Comparison of ENCODE assay signal across 19 mouse cellular contexts in the genomic region with DNA sequence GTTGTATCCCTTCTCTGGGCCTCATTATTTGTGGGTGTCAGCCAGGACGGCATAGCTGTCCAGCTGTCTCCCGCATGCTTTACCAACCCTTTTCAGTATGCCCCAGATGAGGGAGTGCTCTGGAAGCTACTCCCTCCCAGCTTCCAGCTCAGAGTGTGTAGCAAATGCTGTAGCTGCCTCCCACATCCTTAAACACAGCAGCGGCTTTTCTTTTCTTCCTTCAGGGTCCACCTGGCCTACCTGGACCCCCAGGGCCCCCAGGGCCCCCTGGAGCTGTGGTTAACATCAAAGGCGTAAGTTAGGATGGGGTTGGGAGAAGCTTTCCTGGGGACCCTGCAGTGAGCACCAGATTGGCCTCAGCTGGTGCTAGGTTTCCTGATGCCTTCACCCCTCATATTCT.
DNase-seq lines count a peak whose midpoint lies in the region; ATAC-seq and TF ChIP-seq lines count a peak whose summit lies in the region.
"Had no signal": no experiment of that assay in that cellular context is flagged by ENCODE, and none has a peak within 500 bp of the region (broad histone marks: within the 10 kb centered on the region; RNA-seq: fewer than 3 reads in every experiment).

No protein-coding gene starts in this region.

- peak; percentile 14 for DNase-seq in gastrocnemius, adult 2 months
- DNase-seq in gastrocnemius, postnatal 36 days, result no peak
- no peak for DNase-seq in liver, adult 2 months (ENCODE audit: extremely low read depth, low read depth, low spot score)
- no peak for DNase-seq in liver, embryonic 11.5 days (ENCODE audit: low spot score)
- no peak for DNase-seq in urinary bladder, postnatal 25 days (ENCODE audit: low spot score)
- DNase-seq: adrenal gland, postnatal 36 days; cerebellum, adult 9-10 months; heart, postnatal 10 days; layer of hippocampus, postnatal 36 days; spleen, adult 18-20 months had no signal

- no peak for ATAC-seq in liver, embryonic 11.5 days (replicated peaks; ENCODE audit: low FRiP score)
- no peak for ATAC-seq in liver, embryonic 15.5 days (ENCODE audit: insufficient read depth)
- ATAC-seq in monocyte, adult 5-6 weeks (replicated peaks; ENCODE audit: insufficient number of reproducible peaks, low FRiP score, low TSS enrichment, poor library complexity, severe bottlenecking), result no peak
- ATAC-seq: forebrain, embryonic 13.5 days; inflammation-experienced regulatory T-cells, adult 6 months had no signal

- no peaks in the 10 kb centered on the region for H3K27me3 ChIP-seq in liver, adult 2 months (ENCODE audit: control insufficient read depth, insufficient read depth, low read length)
- H3K27me3 ChIP-seq in liver, embryonic 11.5 days (replicated peaks; ENCODE audit: control insufficient read depth, insufficient read depth, low read length), result no peaks in the 10 kb centered on the region
- H3K27me3 ChIP-seq in liver, embryonic 15.5 days, result no peaks in the 10 kb centered on the region
- H3K27me3 ChIP-seq: forebrain, embryonic 13.5 days; limb, embryonic 13.5 days; midbrain, embryonic 12.5 days had no signal

- intact Hi-C loops in gastrocnemius, adult 2 months (cut with DNase I), result loop anchor here (5.0 kb wide), 1 partner anchor 59 kb away; a partner anchor contains a TSS
- intact Hi-C loops in gastrocnemius, postnatal 36 days (cut with DNase I), result no loop called here

- H3K36me3 ChIP-seq in liver, adult 2 months (ENCODE audit: control insufficient read depth, insufficient read depth, low read length), result no peaks in the 10 kb centered on the region
- H3K36me3 ChIP-seq in liver, embryonic 11.5 days (ENCODE audit: control insufficient read depth, insufficient read depth, low read length), result no peaks in the 10 kb centered on the region
- no peaks in the 10 kb centered on the region for H3K36me3 ChIP-seq in liver, embryonic 15.5 days (replicated peaks)
- H3K36me3 ChIP-seq: G1E; hindbrain, embryonic 13.5 days; limb, embryonic 13.5 days; midbrain, embryonic 12.5 days had no signal

- peak overlapping the region; percentile 93 for H3K27ac ChIP-seq in gastrocnemius, adult 2 months
- peak overlapping the region; percentile 50; the same call in 1 of the 2 replicates for H3K27ac ChIP-seq in liver, adult 2 months (replicated peaks; ENCODE audit: insufficient read depth, low read depth, low read length)
- H3K27ac ChIP-seq in liver, embryonic 11.5 days (ENCODE audit: low read depth, low read length), result no peak overlapping the region
- H3K27ac ChIP-seq in liver, embryonic 15.5 days (replicated peaks), result peak overlapping the region; percentile 93
- H3K27ac ChIP-seq: forebrain, embryonic 13.5 days; heart, embryonic 10.5 days; hindbrain, embryonic 13.5 days; limb, embryonic 13.5 days; midbrain, embryonic 12.5 days had no signal

- TF ChIP-seq CTCF in gastrocnemius, adult 2 months (IDR thresholded peaks at IDR 0.05), result no peak
- no peak for TF ChIP-seq CTCF in liver, adult 2 months (IDR thresholded peaks at IDR 0.05; ENCODE audit: low read depth, low read length)

- no peak overlapping the region for H3K9ac ChIP-seq in liver, adult 2 months (ENCODE audit: low read depth, low read length)
- H3K9ac ChIP-seq in liver, embryonic 11.5 days (ENCODE audit: low read depth, low read length), result no peak overlapping the region
- no peak overlapping the region for H3K9ac ChIP-seq in liver, embryonic 15.5 days
- H3K9ac ChIP-seq: forebrain, embryonic 13.5 days; hindbrain, embryonic 13.5 days; limb, embryonic 13.5 days; midbrain, embryonic 12.5 days had no signal

- WGBS in liver, adult 2 months, result 78% methylated on average over 4 of the region's 4 CpGs
- WGBS in liver, embryonic 11.5 days, result 58% methylated on average over 4 of the region's 4 CpGs
- WGBS in liver, embryonic 15.5 days (ENCODE audit: insufficient replicate concordance), result 68% methylated on average over 4 of the region's 4 CpGs

- no peaks in the 10 kb centered on the region for H3K79me2 ChIP-seq in liver, adult 2 months (ENCODE audit: control insufficient read depth, insufficient read depth, low read length)

- no peak for TF ChIP-seq POLR2A in liver, adult 2 months (IDR thresholded peaks at IDR 0.05; ENCODE audit: extremely low read depth, insufficient read depth, low read length)

- no peak overlapping the region for H3K4me2 ChIP-seq in liver, embryonic 11.5 days
- H3K4me2 ChIP-seq in liver, embryonic 15.5 days, result 0 out of 2 replicates have a peak overlapping the region, but pooled peaks have one; percentile 72
- H3K4me2 ChIP-seq: forebrain, embryonic 13.5 days; hindbrain, embryonic 13.5 days; limb, embryonic 13.5 days; midbrain, embryonic 12.5 days had no signal

- H3K4me1 ChIP-seq in liver, adult 2 months (ENCODE audit: control insufficient read depth, insufficient read depth, low read length), result peaks cover 24% of the 10 kb centered on the region
- peaks cover 22% of the 10 kb centered on the region for H3K4me1 ChIP-seq in liver, embryonic 11.5 days (replicated peaks; ENCODE audit: control insufficient read depth, insufficient read depth, low read length)
- peaks cover 53% of the 10 kb centered on the region for H3K4me1 ChIP-seq in liver, embryonic 15.5 days (replicated peaks)
- H3K4me1 ChIP-seq: forebrain, embryonic 13.5 days had no signal

- no peak overlapping the region for H3K4me3 ChIP-seq in gastrocnemius, adult 2 months
- H3K4me3 ChIP-seq in liver, adult 2 months (ENCODE audit: insufficient read depth, low read depth, low read length), result no peak overlapping the region
- H3K4me3 ChIP-seq in liver, embryonic 11.5 days (ENCODE audit: low read depth, low read length), result no peak overlapping the region
- no peak overlapping the region for H3K4me3 ChIP-seq in liver, embryonic 15.5 days (replicated peaks)
- H3K4me3 ChIP-seq: forebrain, embryonic 13.5 days; heart, embryonic 10.5 days; hindbrain, embryonic 13.5 days; limb, embryonic 13.5 days; midbrain, embryonic 12.5 days had no signal

- no peaks in the 10 kb centered on the region for H3K9me3 ChIP-seq in liver, embryonic 11.5 days (ENCODE audit: control insufficient read depth, low read length)
- no peaks in the 10 kb centered on the region for H3K9me3 ChIP-seq in liver, embryonic 15.5 days (replicated peaks)
- H3K9me3 ChIP-seq: forebrain, embryonic 13.5 days; heart, embryonic 10.5 days; hindbrain, embryonic 13.5 days; limb, embryonic 13.5 days; midbrain, embryonic 12.5 days had no signal
